Mouse (Mus musculus) CH12F3 (cell line): ENCODE results near the gene Nudt10.
"Not testable (repeated sequence)": the region's sequence is repeated elsewhere in the genome, so short reads cannot be mapped to it uniquely, and the experiment has no call there.

Experiments
- in situ Hi-C: fragments of 300-500 bp; cut with MboI; formaldehyde crosslinking; loops from 2 replicates; pipeline ENCODE4 v1.14.3; 2020; ENCODE audit warnings: low sequenced_read_pairs

The Nudt10 gene

DNA sequence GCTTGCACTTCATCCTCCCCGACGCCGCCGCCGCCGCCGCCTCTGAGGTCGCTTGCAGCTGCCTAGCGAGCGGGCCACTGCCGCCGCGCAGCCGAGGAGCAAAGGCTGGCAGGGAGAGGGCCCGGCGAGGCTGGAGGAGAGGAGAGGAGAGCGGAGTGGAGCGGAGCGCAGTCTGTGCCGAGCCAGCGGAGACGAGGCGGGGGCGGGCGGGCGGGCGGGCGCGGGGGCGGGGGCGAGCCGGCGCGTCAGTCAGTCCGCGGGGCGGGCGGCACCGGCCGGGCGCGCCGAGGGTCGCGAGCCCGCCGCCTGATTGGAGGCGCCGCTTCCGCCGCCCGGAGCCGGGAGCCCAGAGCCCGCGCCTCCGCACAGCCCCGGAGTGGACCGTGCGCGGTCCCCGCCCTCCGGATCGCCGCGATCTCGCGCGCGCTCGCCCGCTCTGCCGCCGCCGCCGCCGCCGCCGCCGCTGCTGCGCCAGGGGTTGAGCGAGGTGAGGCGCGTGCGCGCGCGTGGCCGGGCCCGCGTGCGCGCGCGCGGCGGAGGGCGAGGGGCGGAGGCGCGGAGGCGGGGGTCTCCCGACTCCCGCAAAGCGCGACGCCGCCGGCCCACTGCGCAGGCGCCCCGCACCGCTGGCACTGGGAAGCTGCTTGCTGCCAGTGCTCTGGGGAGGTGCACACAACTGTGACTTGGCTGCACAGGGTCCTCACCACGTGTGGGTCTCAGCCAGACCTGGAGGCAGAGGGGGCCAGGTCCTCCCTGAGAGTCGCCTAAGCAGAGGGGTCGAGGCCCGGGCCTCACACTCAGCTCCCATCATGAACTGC, at the start of gene Nudt10:
Gene Nudt10 (minus strand): TSS at position 193 of the 818 bp plus-strand sequence.
- in situ Hi-C loops, result not testable (repeated sequence)

DNA sequence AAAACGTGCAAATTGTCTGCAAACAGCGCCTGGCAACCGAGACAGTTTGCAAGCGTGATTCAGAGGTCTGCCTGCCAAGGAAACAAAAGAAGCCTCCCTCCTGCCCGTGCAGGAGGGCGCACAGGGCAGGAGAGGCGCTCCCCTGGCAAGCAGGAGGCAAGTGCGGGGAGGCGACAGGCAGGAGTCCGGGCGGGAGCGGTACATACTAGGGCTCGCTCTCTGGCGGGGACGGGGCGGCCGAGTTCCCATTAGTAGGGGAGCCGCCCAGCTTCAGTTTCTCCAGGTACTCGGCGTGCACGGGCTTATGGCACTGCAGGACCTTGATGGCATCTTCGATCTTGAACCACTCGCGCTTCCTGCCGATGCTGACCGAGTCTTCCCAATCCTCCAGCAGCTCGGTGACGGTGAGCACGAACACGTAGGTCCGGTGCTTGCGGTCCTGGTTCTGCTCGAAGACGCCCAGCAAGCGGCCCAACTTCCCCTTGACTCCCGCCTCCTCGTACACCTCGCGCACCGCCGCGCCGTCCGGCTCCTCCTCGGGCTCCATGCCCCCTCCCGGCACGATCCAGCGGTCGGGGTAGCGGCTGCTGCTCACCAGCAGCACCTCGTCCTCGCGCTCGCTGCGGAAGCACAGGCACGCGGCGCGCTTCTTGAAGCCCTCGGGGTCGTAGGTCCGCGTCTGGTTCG, 536 bp downstream of the Nudt10 start:
- in situ Hi-C loops, result not testable (repeated sequence)

DNA sequence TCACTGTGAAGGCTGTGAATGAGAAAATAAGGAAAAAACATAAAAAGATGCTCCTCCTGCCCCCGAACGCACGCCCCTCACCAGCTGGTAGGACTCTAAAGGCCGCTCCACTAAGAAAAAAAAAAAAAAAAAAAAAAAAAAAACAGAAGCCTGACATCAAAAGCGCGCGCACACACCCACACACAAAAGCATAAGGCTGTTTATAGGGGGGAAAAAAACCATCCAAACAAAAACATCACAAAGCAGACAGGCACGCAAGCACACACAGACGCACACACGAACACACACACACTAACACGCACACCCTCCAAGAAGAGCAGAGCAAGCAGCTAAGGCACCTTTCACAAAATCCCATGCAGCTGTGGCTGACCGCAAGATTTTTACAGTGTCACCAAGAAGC, 1.1 kb downstream of the Nudt10 start:
- in situ Hi-C loops, result no loop called here
